Mouse (Mus musculus): ENCODE data around the gene Gjb2.

Gjb2 gene

GRCm38 (mm10) chr14:57104106-57105023, at the start of gene Gjb2:
Gene Gjb2, minus strand, starts transcription at chr14:57104702.
- DNase-seq = peak; percentile 20 to 41

- no peak for DNase-seq
These were observed 41.2 kb upstream of the Gjb2 start for GRCm38 (mm10) chr14:57145741-57146140.

- no peak for DNase-seq
These were observed 30.8 kb upstream of the Gjb2 start for GRCm38 (mm10) chr14:57135265-57135664.

GRCm38 (mm10) chr14:57133161-57133661, 28.7 kb upstream of the Gjb2 start, which contains the start of gene Gjb6:
Gene Gjb6, minus strand, starts transcription at chr14:57133611.
- DNase-seq = peak in 1 of 2 experiments; percentile 18

- no peak for DNase-seq
These were observed 22.9 kb upstream of the Gjb2 start for GRCm38 (mm10) chr14:57127383-57127782.

- DNase-seq = no peak
These were observed 17.8 kb upstream of the Gjb2 start for GRCm38 (mm10) chr14:57122295-57122694.

GRCm38 (mm10) chr14:57115823-57116544, 11.5 kb upstream of the Gjb2 start, which contains the start of gene Gm4491:
Gene Gm4491, minus strand, starts transcription at chr14:57115883.
- DNase-seq = peak in 1 of 2 experiments; percentile 18

- peak in 1 of 2 experiments; percentile 61 for DNase-seq
These were observed 4.7 kb upstream of the Gjb2 start for GRCm38 (mm10) chr14:57109194-57109593.

GRCm38 (mm10) chr14:57107916-57108315, 3.4 kb upstream of the Gjb2 start:
- DNase-seq = no peak

- DNase-seq = no peak
These were observed 2.6 kb upstream of the Gjb2 start for GRCm38 (mm10) chr14:57107091-57107490.

GRCm38 (mm10) chr14:57105721-57106120, 1.2 kb upstream of the Gjb2 start:
- peak in 1 of 2 experiments; percentile 14 for DNase-seq

GRCm38 (mm10) chr14:57105111-57105510, 609 bp upstream of the Gjb2 start:
- DNase-seq = no peak

- DNase-seq = no peak
These were observed 794 bp downstream of the Gjb2 start for GRCm38 (mm10) chr14:57103711-57104105.

GRCm38 (mm10) chr14:57103121-57103520, 1.4 kb downstream of the Gjb2 start:
- DNase-seq = no peak

GRCm38 (mm10) chr14:57101623-57102022, 2.9 kb downstream of the Gjb2 start:
- no peak for DNase-seq

- no peak for DNase-seq
These were observed 8.6 kb downstream of the Gjb2 start for GRCm38 (mm10) chr14:57095855-57096254.

- peak; percentile 22 to 58 for DNase-seq
These were observed 11.5 kb downstream of the Gjb2 start for GRCm38 (mm10) chr14:57093029-57093428.

- no peak for DNase-seq
These were observed 14.5 kb downstream of the Gjb2 start for GRCm38 (mm10) chr14:57090001-57090400.

GRCm38 (mm10) chr14:57089107-57089506, 15.4 kb downstream of the Gjb2 start:
- no peak for DNase-seq

GRCm38 (mm10) chr14:57084180-57084668, 20.3 kb downstream of the Gjb2 start:
- no peak for DNase-seq

GRCm38 (mm10) chr14:57082863-57083262, 21.6 kb downstream of the Gjb2 start:
- no peak for DNase-seq

- no peak for DNase-seq
These were observed 29.0 kb downstream of the Gjb2 start for GRCm38 (mm10) chr14:57075537-57075936.

GRCm38 (mm10) chr14:57069906-57070305, 34.6 kb downstream of the Gjb2 start:
- DNase-seq = peak; percentile 14 to 39
